Mouse (Mus musculus) lung, postnatal 0 days (tissue): ENCODE data around the gene Tubgcp5.

Experiments used
- CTCF ChIP-seq: IDR thresholded peaks from 2 replicates; pipeline ENCODE4 v1.5.1; 2016; ENCODE audit warnings: antibody characterized with exemption, mild to moderate bottlenecking
- EP300 ChIP-seq: IDR thresholded peaks from 2 replicates; pipeline ENCODE4 v1.6.1; 2016; ENCODE audit warnings: antibody characterized with exemption, mild to moderate bottlenecking, control low read depth

- TF ChIP-seq EP300 (no peak), CTCF (no peak)
Observed at GRCm38 (mm10) chr7:55871476-55871875, 77.5 kb downstream of the Tubgcp5 start.
